Mouse (Mus musculus): Measurements from ENCODE around the gene Vti1b. TPM values are rescaled to one million over a fixed set of nuclear protein-coding genes. Genes with fewer than 3 reads are reported as not detected.
A peak's percentile ranks its signal among the peaks of the same experiment; 100 is the strongest.
"Not testable (repeated sequence)": the region's sequence is repeated elsewhere in the genome, so short reads cannot be mapped to it uniquely, and the experiment has no call there.

Vti1b gene
- total RNA-seq (2022), result 100 to 1,000 TPM; 236 to 253 (median 243) TPM

GRCm38 (mm10) chr12:79172019-79172941 lies at the start of gene Vti1b:
Gene Vti1b (minus strand): TSS chr12:79172667.
- peak; percentile 93 for DNase-seq (ENCODE audit: low spot score in 2 of 2)

- no peak for DNase-seq (ENCODE audit: low spot score in 2 of 2)
These were observed 45.0 kb upstream of the Vti1b start for GRCm38 (mm10) chr12:79217511-79217910.

DNA sequence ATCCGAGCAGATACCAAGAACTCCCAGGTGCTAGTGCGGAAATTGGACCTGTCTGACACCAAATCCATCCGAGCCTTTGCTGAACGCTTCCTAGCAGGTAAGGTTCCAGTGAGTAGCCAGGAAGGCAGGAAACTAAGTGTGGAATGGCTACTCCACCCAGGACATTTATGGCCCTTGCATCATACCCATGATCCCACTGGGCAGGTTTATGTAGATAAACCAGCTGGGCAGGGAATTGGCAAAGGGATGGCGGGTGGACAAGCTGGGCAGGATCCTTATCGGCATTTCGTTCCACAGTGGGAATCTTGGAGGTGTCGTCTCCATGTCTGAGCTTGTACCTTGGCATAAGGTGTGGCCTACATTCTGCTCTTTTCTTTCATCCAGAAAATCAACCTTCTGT lies 39.0 kb upstream of the Vti1b start:
- no peak for DNase-seq (ENCODE audit: low spot score in 2 of 2)

DNA sequence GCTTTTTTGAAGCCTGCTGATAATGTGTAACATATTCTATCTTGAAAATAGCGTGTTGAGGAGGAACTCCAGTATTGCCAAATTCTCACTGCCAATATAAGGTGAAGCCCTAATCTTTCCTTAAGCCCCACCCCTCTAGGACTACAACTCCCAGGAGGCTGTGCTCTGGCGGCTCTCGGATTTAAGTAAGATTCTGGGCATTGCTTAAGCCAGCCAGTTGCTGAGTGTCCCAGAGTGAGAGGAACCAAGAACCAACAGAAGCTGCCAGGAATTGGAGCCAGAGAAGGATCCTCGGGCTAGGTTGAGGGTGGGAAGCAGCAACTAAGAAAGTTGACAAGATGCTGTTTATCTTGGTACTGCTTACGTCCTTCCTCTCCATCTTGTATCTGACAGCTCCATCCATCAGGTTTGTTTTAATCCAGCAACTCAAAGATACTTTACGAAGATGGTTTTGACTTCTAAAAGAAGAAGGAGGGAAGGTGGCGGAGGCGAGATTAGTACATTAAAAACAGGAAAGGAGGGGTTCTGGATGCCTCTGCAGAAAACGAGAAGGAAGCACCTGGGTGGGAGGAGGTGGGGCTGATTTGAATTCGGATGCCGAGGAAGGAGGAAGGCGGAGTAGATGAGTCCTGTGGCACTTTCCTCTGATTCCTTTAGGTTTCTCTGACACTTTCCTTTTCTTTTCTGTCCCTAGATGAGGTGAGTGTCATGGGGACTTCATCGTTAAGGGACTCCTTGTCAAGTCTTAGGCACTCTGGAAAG lies 36.4 kb upstream of the Vti1b start, which contains the start of gene Rdh12:
Gene Rdh12 (plus strand): TSS at position 212 of the 762 bp plus-strand sequence.
- DNase-seq (ENCODE audit: low spot score in 2 of 2), result peak in 1 of 2 experiments; percentile 28

- DNase-seq (ENCODE audit: low spot score in 2 of 2), result no peak
These were observed 29.4 kb upstream of the Vti1b start for GRCm38 (mm10) chr12:79201882-79202281.

DNA sequence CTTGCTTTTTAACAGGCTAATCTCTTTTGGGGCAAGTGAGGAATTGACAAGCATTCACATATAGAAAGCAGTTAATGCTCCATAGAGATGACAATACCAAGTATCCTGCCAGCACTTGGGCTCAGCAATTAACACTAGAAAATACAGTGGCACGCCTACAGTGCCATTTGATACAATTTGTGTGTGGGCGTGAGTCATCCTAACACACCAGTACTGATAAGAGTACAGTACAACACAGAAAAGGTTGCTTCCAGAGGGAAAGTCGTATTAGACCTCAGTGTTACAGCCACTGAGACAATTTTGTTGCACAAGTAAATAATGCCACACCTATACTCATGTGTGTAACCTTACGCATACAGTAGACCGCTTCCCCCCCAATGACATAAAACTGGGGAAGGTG lies 24.6 kb upstream of the Vti1b start:
- no peak for DNase-seq (ENCODE audit: low spot score in 2 of 2)

- peak in 1 of 2 experiments; percentile 52 for DNase-seq (ENCODE audit: low spot score in 2 of 2)
These were observed 21.0 kb upstream of the Vti1b start for GRCm38 (mm10) chr12:79193441-79193840.

- DNase-seq (ENCODE audit: low spot score in 2 of 2), result no peak
These were observed 19.7 kb upstream of the Vti1b start, which contains the start of gene Rdh11 for GRCm38 (mm10) chr12:79192193-79192592. Gene Rdh11 (minus strand): TSS chr12:79192293.

DNA sequence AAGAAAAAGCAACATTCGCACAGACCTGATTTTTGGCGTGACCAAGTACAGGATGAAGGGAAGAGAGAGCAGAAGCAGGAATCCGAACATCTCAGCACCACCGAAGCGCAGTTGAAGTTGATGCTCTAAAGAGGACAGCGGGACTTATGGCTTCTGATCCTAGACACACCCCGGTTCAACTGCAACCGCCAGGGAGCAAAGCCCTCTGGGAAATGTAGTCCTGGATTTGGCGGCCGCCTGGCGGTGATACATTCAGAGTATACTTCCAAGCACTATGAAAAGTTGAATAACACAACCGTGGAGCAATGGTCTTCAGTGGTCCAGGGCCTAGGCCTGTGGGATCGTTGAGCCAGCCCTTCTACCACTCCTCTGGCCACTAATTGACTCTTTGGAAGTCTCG lies 19.2 kb upstream of the Vti1b start:
- peak; percentile 56 for DNase-seq (ENCODE audit: low spot score in 2 of 2)

- peak in 1 of 2 experiments; percentile 73 for DNase-seq (ENCODE audit: low spot score in 2 of 2)
These were observed 18.6 kb upstream of the Vti1b start for GRCm38 (mm10) chr12:79190931-79191673.

DNA sequence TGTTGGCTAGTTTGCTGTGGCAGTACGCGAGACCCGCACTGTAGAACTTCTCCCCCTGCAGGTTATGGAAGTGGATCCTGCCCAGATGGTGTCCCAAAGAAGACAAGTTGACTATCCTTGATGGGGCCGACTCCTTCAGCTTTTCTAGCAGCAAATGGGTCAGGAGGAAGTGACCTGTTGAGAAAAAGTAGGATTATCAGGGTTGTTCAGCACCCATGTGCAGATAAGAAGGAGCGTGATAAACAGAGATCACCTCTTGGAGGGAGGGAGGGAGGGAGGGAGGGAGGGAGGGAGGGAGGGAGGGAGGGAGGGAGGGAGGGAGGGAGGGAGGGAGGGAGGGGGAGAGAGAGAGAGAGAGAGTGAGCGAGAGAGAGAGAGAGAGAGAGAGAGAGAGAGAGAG lies 12.7 kb upstream of the Vti1b start:
- DNase-seq (ENCODE audit: low spot score in 2 of 2), result not testable (repeated sequence)

DNA sequence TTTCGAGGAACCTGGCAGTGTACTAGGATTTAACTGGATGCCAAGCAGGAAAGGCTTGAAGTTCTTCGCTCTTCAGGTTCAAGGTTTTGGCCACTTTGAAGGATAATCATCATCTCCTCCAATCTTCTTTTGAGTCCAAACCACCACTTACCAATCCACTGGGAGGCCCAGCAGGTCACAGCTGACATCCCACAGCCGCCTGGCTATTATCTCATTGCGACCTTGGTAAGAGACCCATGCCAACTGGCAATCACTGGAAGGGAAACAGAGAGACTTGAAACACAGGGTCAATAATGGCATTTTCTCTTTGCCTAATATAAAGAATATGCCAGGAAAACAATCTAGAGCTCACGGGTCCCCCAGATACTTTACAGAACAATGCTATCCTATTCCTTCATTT lies 3.5 kb upstream of the Vti1b start:
- DNase-seq (ENCODE audit: low spot score in 2 of 2), result no peak

DNA sequence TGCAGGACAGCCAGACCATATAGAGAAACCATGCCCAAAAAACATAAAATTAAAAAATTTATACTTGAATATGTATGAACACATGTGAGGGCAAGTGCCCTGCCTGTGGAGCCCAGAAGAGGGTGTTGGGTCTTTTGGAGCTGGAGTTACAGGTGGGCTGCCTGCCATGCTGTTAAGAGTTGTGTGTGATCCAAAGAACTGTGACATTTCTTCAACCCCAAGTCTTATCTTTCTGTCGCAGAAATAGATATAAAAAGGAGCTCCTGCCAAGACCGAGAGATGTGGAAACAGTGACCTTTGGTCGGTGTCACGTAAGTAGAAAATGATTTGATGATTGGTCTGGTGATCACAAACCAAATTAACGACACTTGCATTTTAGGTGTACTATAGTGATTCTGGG lies 1.3 kb upstream of the Vti1b start:
- DNase-seq (ENCODE audit: low spot score in 2 of 2), result no peak

DNA sequence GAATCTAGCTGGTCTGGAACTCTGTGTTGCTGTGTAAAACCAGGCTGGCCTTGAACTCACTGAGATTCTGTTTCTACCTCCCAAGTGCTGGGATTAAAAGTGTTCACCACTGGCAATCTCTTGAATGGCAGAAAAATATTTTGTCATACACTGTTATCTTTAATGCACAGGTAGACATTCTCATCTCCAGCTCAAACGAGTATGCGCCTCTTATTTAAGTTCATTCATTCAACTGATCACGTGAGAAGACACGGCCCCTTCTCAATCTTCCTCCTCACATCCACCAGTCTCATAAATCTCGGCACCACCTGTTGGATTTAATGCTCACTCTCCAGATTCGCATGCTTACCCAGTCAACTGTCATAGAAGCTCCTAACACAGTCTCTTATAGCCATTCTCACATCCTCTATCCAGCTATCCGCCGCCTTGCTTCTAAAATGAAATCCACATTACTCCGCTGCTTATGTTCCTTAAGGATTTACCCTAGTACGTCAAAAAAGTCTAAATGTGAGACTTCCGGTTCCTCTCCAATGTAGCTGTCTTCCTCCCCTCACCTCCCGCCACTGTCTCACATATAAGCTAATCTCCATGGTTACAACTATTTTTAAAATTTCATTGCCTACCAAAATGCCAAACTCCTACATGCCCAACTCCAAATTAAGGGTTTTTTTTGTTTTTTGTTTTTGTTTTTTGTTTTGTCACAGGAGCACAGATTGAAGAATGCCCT lies 1.0 kb downstream of the Vti1b start:
- peak in 1 of 2 experiments; percentile 29 for DNase-seq (ENCODE audit: low spot score in 2 of 2)

DNA sequence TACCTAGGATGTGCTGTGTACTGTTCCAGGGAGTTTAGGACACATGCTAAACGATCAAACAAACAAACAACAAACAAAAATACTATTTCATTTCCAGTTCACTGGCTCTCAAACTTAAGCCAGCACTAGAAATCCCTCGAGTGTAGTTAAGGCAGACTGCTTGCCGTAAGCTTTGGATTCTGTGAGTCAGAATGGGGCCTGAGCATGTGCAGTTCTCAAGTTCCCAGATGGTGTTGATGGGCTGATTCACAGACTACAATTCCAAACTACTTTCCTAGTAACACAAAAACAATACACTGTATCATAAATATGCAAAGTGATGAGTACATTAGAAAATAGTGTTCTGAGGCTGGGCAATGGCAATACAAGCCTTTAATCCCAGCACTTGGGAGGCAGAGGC lies 2.0 kb downstream of the Vti1b start:
- no peak for DNase-seq (ENCODE audit: low spot score in 2 of 2)

DNA sequence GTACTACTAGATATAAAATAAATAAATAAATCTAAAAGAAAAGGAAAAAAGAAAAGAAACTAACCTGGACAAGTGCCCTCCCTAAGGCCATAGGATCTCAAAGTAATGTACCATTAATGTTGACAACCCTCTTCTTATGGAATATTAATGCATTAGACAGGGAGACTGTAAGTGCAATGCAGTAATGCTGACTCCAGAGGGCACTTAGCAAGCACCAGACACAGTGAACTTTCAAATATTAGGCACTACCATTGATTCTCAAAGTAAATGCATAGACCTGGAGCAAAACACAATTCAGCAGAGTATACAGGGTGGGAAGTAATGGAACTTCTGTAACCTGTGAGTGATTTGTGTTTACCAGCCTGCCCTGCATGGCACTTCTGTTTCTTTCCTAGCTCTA lies 3.3 kb downstream of the Vti1b start:
- no peak for DNase-seq (ENCODE audit: low spot score in 2 of 2)

DNA sequence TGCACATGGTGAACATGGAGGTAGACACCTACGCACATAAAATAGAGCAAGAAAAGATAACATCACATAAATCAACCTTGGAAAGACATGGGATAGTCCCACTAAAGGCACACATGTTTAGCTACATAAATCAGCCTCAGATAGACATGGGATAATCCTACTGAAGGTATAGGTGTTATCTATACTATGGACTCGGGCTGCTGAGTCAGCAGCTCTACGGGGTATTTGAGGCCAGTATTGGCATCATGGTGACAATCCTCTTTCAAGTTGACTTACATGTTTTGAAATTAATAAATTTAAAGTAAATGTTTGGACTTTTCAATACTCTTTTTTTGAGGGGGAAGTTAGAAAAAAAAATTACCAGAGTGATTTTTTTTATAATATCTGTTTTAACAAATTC lies 9.6 kb downstream of the Vti1b start:
- DNase-seq (ENCODE audit: low spot score in 2 of 2), result no peak

DNA sequence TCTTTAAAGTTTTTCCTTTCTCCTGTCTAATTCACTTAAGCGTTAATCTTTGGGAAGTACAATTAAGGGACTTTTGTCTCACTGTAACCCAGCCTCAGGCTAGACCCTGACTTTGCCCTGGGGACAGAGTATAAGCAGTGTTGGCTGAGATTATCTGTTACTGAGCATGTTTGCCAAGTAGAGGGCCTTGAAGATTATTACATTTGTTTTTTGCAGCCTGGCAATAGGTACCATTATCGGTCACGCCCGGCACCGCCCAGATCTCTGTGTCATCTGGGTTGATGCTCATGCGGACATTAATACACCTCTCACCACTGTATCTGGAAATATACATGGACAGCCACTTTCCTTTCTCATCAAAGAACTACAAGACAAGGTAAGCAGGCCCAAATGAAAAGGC lies 22.8 kb downstream of the Vti1b start:
- DNase-seq (ENCODE audit: low spot score in 2 of 2), result no peak

- no peak for DNase-seq (ENCODE audit: low spot score in 2 of 2)
These were observed 31.1 kb downstream of the Vti1b start for GRCm38 (mm10) chr12:79141384-79141783.

DNA sequence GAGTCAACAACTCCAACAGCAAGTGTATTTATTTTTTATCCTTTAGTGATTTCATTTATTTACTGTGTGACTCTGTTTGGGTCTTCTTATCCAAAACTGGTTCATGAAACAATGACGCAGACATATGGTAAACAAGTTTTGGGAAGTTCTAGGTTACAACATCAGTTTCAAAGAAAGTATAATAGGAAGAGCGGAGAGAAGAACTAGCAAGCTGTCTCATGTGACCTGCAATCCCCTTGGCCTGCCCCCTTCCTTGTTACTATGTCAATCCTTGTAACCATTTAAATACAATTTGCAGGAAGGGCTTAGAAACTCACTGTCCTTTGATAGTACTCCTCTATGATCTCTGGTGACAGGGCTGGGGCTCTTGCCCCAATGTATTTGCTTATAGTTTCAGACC lies 31.7 kb downstream of the Vti1b start:
- no peak for DNase-seq (ENCODE audit: low spot score in 2 of 2)

- DNase-seq (ENCODE audit: low spot score in 2 of 2), result no peak
These were observed 33.0 kb downstream of the Vti1b start for GRCm38 (mm10) chr12:79139417-79139816.
